Mouse (Mus musculus): ENCODE results near the gene Atxn7l2.

GRCm38 (mm10) chr3:108209001-108209400 lies 1.7 kb downstream of the Atxn7l2 start:
- TF ChIP-seq CTCF (IDR thresholded peaks at IDR 0.05 in 2 of 3, conservative IDR thresholded peaks at IDR 0.05 in 1 of 3; ENCODE audit: control insufficient read depth in 1 of 3, insufficient read depth in 1 of 3, low read depth in 2 of 3, low read length in 3 of 3, poor library complexity in 1 of 3, severe bottlenecking in 1 of 3), result no peak
- no peak for TF ChIP-seq MAX (IDR thresholded peaks at IDR 0.05; ENCODE audit: low read length)
- TF ChIP-seq MYB (IDR thresholded peaks at IDR 0.05; ENCODE audit: low read depth, low read length), result no peak
- no peak for TF ChIP-seq POLR2A (IDR thresholded peaks at IDR 0.05; ENCODE audit: control insufficient read depth in 1 of 2, insufficient read depth in 1 of 2, low read depth in 1 of 2, low read length in 2 of 2, poor library complexity in 1 of 2)
- no peak for TF ChIP-seq POLR2AphosphoS5 (IDR thresholded peaks at IDR 0.05; ENCODE audit: borderline replicate concordance, low read depth, low read length)
- no peak for TF ChIP-seq GATA1 (IDR thresholded peaks at IDR 0.05; ENCODE audit: low read depth, low read length)
- TF ChIP-seq RCOR1 (IDR thresholded peaks at IDR 0.05; ENCODE audit: low read depth, low read length), result no peak

Measured in MEL (cell line).